Mouse (Mus musculus): ENCODE data around the gene Fam228b. TPM values are rescaled to one million over a fixed set of nuclear protein-coding genes. Genes with fewer than 3 reads are reported as not detected.

Gene Fam228b
- 0.60 TPM for polyA plus RNA-seq (2017; shearing (Covaris generic))

GRCm38 (mm10) chr12:4768492-4769332 lies at the start of gene Fam228b, which contains the start of gene Pfn4:
Gene Fam228b, minus strand, starts transcription at chr12:4769267.
Gene Pfn4, plus strand, starts transcription at chr12:4769022.

GRCm38 (mm10) chr12:4817361-4818101 lies 48.5 kb upstream of the Fam228b start, which contains the start of gene Sf3b6:
Gene Sf3b6, plus strand, starts transcription at chr12:4817544.

GRCm38 (mm10) chr12:4738031-4738576 lies 31.0 kb downstream of the Fam228b start, which contains the start of gene Fam228a:
Gene Fam228a, minus strand, starts transcription at chr12:4738430.

Other genes with a start within 250 kb of the Fam228b start
- 181 TPM for gene Itsn2, start 176.6 kb downstream of the Fam228b start, polyA plus RNA-seq (2017; shearing (Covaris generic))
- gene Gm3625, start 176.3 kb downstream of the Fam228b start, polyA plus RNA-seq (2017; shearing (Covaris generic)), result not detected
- gene Fam228a, start 30.8 kb downstream of the Fam228b start, polyA plus RNA-seq (2017; shearing (Covaris generic)), result not detected
- 0.35 TPM for gene Pfn4, start 245 bp downstream of the Fam228b start, polyA plus RNA-seq (2017; shearing (Covaris generic))
- 383 TPM for gene Sf3b6, start 48.3 kb upstream of the Fam228b start, polyA plus RNA-seq (2017; shearing (Covaris generic))
- not detected for gene Fkbp1b, start 72.3 kb upstream of the Fam228b start, polyA plus RNA-seq (2017; shearing (Covaris generic))
- gene Wdcp, start 74.0 kb upstream of the Fam228b start, polyA plus RNA-seq (2017; shearing (Covaris generic)), result 12.6 TPM
- 0.49 TPM for gene Mfsd2b, start 105.1 kb upstream of the Fam228b start, polyA plus RNA-seq (2017; shearing (Covaris generic))
- 33.1 TPM for gene Ubxn2a, start 138.4 kb upstream of the Fam228b start, polyA plus RNA-seq (2017; shearing (Covaris generic))
- gene Atad2b, start 148.1 kb upstream of the Fam228b start, polyA plus RNA-seq (2017; shearing (Covaris generic)), result 60.6 TPM

All from CD4-positive, CD25-positive, alpha-beta regulatory T cell (primary cell).